Mouse (Mus musculus) megakaryocyte, adult 5-6 weeks (primary cell): ENCODE results near the gene Slc1a2. TPM values are rescaled to one million over a fixed set of nuclear protein-coding genes. Genes with fewer than 3 reads are reported as not detected.

ENCODE experiments used
- ATAC-seq: 2 replicates; pipeline ENCODE4 v1.8.0; 2016; ENCODE audit warnings: mild to moderate bottlenecking, inconsistent platforms; ENCODE audit not compliant: poor library complexity, severe bottlenecking
- total RNA-seq, 2 experiments: library from RNA; stranded (forward) in 1 of 2; stranded (reverse) in 1 of 2; fragments of 153-499, 151-499 nt in 1 of 2; fragments of 221-1000, 200-1000 nt in 1 of 2; gene quantifications; 2 replicates each; pipeline versions ENCODE4 v1.2.3 to v1.2.4; 2015 to 2017

Slc1a2 gene
- total RNA-seq, 2 experiments from 2014 or later: 0.04 TPM; not detected in 1

DNA sequence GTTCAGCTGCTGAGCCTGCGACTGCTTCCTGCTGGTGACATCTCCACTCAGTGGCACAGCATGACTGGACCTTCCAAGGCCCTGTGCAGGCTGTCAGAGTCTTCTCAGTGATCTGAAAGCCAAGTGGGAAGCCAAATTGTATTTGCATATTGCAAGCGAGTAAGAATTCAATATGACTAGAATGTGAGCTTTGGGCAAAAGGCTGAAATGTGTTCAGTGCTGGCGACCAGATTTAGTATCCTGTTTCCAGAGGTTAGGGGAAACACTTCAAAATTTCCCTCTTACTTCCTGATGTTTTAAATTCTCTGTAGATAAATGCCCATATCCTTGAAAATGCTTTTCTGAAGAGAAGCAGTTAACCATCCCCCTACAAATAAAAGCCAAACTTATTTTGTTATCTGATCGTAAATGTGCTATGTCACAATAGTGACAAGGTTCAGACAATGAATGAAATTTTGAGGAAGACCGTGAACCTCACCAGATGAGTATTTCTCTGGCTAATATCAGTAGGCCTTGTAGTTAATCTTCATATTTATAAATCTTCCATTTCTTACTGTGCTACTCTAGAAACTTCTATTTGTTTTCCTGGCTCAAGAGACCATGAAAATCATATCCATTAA, 98.9 kb downstream of the Slc1a2 start:
- ATAC-seq: no peak

DNA sequence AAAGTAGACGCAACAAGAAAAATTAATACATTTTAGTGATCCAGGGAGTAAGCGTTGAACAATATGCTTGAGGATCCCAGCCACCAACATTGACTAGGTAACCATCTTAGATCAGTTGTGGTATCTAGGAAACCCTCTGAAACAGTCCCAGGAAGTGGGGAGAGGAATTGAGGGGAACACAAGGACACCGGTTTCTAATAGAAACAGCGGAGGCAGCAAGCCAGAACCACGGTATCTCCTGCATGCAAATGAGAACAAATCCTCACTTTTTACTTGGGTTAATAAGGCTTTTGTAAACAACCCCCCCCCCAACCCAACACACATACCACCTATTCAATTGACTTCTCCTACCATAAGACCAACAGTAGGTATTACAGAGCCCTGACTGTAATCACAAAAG, 101.0 kb downstream of the Slc1a2 start:
- ATAC-seq: no peak

DNA sequence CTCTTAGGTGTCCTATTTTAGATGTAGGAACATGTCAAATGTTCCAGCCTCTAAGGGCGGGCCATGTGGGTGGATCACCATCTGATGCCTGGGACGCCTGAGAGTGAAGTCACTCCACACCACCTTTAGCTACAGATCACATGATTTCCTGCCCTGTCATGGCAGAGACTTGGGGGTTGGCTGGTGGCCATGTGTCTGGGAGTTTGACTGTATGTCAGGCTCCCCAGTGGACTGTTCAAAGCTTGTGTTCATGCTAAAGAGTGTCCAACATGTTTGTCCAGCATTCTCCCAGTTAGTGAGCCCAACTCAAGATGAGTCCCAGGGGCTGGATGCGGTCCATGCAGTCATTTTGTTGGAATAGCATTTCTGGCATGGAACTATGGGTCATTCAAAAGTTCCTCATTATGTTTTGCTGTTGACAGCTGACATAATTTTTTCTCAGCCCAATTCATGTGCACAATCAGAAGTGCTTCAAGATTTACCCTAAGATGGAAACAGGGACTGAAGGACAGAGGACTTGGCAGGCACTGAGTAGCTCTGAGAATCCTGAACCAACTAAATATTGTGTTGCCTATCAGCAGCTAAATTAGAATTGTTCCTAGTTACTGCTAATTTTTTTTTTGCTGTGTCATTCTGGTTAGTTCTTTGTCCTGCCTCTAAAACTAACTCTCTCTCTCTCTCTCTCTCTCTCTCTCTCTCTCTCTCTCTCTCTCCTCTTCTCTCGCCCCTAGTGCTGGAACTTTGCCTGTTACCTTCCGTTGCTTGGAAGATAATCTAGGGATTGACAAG, 102.0 kb downstream of the Slc1a2 start:
- no peak for ATAC-seq

DNA sequence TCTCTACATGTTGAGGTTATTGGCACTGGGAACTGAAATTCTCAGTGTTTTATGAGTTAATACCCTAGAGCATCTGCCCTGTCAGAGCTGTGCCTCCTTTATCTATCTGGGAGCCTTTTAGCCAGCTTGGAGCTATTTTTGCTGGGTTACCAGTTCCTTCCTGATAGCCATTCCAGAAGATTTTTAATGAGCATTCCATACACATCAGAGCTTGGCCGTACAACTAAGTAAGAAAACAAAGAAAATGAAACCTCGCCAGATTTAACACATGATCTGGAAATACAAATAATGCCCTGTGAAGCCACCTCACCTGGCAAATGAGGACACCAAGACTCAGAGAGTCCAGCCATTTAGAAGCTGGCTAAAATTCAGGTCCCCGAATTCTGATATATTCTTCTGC, 104.7 kb downstream of the Slc1a2 start:
- ATAC-seq: no peak

DNA sequence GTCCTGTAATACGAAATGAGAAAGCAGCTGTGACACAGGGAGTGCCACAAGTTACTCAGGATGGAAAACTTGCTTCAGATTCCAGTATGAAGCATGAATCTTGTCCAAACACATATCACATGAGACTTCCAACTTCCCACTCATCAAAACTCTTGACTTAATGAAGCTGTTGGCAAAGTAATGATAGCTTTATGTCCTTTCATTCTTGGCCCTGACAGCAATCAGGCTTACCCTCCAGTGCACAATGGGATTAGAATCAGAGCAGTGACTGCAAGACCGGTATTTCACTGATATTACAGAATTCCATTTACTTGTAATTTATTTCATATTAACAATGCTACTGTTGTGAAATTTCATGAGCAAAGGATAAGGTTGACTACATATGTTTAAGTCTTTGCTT, 105.5 kb downstream of the Slc1a2 start:
- ATAC-seq: no peak

DNA sequence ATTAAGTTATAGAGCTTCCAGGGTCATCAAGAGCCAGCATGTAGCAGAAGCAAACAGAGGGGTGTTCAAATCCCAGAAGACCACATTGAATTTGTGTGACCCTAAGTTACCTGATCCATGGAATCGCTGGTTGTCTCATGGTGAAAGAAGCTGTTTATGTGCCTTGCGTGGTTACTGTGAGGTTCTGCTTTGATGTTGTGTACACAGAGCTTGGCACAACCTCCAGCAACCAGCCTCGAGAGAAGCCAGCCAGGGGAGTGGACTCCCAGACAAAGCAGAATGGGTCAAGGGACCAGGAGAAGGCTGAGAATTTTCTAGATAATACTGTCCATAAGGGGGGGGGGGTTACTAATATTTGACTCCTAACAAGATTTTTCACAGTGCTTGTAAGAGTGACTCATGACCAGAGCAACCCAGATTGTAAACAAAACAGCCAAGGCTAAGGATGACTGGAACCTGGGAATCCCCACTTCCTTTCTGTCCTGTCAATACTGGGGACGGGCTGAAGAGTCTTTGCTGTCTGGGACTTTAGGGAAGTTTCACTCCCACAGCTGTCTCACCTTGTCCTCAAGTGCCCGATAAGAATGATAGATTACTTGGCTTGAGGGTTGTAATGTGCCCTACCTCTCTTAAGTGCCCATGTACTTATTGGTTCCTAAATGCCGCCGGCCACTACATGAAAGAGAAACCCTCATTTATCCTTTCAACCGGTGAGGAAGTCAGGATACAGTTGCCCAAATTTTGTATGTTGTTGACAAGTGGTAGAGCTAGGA, 106.3 kb downstream of the Slc1a2 start:
- no peak for ATAC-seq

DNA sequence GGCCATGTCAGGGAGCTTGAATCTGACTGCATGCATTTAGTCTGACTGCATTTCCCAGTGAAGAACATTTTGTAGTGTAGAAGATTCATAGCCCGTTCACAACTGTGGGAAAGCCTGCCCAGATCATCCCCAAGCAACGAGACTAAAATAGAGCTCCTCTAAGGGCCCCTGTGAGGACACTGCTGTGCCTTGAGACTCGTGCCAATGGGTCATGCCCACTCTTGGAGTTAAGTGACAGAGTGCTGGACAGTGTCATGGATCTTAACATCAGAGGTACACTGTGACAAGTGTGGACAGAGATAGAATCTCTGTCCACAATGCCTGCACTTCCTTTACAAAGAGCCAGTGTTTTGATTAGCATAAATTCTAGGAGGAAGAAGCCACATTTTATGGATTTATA, 109.8 kb downstream of the Slc1a2 start:
- ATAC-seq: no peak

DNA sequence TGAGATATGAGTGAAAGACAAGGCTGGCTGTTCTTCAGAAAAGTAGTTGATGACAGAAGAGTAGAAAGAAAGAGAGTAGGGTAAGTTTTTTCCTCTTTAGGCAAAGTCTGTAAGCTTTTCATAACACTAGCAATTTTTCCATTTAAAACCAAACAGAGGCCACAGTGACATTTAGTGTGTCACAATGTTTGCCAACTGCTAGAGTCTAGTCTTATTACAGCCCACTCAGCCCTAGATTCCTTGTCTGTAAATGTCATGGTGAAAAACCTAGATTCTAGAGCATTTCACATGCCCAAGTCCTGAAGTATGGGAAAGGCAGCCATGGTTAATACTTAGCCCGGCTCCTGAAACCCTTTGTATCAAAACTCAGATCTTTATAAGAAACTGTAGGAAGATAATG, 112.8 kb downstream of the Slc1a2 start:
- no peak for ATAC-seq

DNA sequence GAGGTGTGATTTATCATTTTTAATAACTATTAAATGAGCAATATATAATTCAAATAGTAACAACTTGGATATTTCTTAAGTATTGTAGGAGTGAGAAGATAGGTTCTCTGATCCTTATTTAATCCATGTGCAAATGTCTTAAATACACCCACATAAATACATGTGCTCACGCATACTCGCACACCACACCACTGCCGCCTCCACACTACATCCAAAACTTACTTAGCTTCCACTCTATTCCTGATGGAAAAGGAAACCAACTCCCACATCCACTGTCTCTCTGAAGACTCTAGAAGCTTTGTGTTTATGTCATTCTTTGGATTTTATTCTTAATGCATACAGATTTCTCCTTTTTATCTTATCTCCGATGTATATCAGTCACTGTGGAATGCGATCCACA, 113.8 kb downstream of the Slc1a2 start:
- ATAC-seq: no peak

DNA sequence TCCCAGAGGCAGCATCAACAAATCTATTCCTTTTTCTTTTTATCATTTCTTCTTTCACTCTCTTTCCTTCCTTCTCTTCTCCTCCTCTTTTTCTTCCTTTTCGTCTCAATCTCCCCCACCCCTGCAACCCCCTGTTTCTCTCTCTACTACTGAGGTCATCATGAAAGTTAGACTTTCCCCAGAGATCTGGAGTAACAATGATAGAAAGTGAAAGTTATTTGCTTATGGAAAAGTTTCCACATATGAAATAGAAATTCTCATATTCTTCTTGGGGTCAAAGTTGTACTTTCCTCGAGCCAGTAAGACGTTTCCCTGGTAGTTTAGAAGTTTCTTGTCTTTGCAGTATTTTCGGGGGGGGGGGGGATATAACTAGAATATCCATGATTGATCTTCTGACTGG, 116.2 kb downstream of the Slc1a2 start:
- ATAC-seq: no peak

DNA sequence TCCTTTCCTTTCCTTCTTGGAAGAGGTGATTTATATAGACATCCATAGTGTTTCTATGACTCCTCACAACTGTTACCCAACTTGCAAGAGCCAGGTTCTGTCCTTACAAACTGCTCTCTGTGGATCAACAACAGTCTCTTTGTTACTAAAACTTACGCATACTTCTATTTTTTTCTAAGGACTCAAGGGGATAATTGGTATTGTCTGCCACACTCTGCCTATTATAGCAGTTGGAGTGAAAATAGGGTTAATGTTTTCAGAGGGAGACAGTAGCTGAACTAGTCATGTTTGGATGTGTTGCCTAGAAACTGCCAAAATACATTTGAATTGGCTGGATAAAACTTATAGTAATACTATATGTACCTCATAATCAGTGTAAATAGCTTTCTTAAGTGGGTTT, 117.1 kb downstream of the Slc1a2 start:
- no peak for ATAC-seq

DNA sequence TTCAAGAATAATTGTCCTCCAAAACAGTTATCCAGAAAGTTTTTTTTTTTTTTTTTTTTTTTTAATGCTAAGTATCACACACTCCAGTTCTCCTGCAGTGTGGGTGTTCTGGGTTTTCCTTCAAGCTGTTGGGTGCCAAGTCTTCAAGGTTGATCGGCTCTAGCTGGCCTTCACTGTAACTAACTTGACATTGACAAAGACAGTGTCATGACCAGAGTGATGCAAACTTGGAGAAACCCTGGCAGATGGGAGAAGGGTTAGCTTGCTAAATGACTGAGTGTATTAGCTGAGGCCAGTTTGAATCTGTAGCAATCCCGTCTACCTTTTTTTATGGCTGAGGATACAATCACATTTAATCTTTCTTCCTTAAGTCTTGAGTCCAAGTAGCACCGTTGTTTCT, 119.7 kb downstream of the Slc1a2 start:
- no peak for ATAC-seq

DNA sequence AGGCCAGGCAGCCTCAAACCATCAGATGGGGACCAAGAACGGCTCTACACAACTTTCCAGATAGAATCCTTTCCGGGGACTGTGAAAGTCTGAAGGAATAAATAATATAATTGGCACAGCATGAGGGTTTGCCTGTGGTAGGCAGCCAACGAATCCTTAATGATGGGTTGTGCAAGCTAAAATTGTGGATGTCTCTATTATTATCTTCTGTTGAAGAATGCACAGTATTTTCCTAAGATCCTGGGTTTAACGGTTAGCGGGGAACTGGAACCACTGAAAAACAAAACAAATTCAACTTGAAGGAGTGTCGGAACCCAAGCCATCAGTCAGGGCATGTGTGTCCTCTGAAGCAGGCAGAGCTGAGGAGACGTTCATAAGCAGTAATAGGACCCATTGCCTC, 124.3 kb downstream of the Slc1a2 start:
- ATAC-seq: no peak

DNA sequence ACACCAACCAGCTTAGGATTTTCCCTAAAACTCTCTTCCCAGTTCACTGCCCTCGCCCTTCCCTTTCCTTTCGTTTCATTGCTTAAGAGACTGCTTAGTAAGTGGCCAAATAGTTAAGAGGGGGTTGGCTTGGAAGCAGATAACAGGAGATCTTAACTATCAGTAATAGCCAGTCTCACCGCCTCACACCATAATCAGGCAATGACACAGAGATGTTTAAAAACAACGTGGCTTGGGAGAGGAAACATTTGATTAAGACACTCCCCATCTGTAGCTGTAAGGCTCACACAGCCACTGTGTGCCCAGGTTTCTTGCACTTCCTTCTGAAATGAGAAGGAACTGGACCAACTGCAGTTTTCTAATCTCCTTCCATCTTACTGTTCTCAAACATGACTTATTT, 127.2 kb downstream of the Slc1a2 start:
- no peak for ATAC-seq

DNA sequence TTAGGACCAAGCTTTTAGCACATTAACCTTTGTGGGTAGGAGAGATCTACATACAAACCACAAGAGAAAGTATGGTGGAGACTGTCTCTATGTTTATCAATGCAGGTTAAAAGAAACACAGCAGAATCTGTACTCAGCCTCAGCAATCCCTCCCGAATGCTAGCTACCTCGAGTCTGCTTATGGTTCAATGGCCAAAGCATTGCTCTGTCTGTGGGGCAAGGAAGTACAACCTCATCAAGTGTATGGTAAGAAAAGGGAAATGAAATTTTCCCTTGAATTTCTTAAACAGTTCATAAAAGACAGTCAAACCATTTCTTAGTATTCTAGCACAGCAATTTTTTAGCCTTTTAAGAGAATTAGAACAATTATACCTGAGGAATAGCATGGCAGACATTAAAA, 133.2 kb downstream of the Slc1a2 start:
- ATAC-seq: peak; percentile 43; the same call in 1 of the 2 replicates

DNA sequence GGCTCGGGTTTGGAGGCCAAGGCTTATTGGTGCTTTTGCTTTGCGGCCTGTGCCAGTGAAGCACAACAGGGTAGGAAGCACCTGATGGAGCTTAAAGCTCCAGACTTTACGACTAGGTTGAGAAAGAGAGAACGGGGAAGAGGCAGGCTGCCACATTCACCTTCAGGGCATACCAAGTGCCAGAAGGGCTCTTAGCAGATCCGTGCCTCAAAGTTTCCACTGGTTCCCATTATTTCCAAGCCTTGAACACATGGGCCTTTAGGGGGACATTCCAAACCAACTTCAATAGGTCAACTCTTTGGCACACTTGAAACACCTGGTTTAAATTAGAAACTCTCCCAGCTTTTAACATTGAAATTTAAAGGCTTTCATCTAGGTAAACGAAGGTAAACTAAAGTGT, 134.3 kb downstream of the Slc1a2 start:
- ATAC-seq: no peak

DNA sequence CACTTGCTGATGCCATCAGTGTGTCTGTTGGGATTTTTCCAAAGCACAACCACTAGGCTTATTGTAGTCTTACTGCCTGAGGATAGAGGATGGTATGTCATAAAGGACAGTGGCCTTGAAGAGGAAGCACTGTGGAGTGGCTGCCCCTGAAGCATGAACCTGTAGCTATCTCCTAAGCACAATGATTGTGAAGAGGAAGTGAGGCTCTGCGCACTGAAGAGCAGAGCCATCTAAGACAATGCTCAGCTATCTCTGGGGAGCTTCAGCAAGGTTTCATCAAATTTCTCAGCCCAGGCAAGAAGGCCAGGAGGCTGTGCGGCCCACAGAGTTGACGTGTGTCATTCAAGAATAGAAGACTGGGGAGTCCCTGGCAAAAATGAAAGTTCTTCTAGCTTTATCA, 136.6 kb downstream of the Slc1a2 start:
- peak; percentile 40; the same call in 1 of the 2 replicates for ATAC-seq

DNA sequence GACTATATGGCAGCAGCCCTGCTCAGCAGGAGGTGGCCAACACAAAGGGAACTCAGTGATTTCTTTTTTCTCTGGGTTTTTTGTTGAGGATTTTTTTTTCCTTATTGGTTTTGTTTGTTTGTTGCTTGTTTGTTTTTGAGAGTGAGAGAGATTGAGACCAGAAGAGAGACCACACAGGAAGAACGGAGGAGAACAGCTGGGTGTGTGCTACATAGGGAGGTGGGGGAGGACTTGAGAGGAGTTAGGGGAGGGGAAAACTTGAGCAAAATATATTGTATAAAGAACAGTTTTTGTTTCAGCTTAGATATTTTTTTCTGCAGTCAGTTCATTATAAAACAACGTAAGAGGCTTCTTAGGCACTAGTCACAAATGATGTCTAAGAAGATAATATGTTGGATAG, 139.7 kb downstream of the Slc1a2 start:
- ATAC-seq: no peak

DNA sequence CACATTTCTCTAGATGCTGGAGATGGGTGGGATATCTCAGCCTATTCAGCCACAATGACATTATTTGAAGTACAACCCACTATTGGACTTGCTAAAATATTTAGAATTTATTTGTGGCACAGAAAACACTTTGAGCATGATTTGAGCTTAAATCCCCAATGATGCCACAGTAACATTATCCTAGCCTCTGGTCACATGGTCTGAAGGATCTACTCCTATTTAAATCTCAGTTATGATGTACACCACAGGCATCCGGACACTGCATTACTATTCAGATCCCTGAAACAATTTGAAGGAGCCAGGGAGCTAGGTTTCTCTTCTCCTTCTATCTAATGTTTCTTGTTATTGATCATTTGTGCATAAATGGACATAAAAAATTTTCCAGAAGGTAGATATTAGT, 143.4 kb downstream of the Slc1a2 start:
- ATAC-seq: no peak

DNA sequence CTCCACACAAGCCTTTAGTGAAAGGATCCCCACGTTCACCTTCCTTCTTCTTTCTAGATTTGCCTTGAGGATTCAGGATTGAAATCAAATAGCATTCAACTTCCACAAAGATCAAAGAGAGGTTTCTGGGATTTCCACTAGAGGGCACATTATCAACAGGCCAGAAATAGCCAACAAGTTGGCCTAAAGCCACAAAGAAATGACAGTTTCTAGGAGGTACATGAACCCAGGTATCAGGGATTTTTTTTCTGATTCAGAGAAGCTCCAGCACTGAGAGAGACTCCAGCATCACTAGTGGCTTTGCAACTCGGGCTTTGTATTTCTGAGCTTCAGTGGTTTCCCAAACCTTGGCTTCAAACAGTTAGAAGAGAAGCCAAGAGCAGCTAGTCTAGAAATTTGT, 145.7 kb downstream of the Slc1a2 start:
- peak; percentile 27; the same call in 1 of the 2 replicates for ATAC-seq

DNA sequence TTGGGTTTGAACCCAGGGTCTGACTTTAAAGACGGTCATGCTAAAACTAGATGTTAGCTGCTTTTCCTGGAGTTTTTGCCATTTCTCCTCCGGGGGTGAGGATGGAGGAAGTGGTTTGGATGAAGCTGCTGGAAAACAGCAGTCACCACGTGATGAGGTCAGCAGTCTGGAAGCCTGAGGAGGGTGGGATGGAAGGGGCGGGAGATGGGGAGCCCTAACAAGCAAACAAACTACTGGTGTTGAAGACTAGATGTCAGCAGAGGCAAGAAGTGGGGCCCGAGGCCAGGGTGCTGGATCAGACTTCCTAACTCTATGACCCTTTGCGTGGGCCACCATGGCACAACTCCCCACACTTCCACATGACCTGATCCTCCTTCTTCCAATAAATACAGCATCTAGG, 146.8 kb downstream of the Slc1a2 start:
- no peak for ATAC-seq
